Mouse (Mus musculus): ENCODE data around the gene Trim6. TPM values are rescaled to one million over a fixed set of nuclear protein-coding genes. Genes with fewer than 3 reads are reported as not detected.

The Trim6 gene
- total RNA-seq, 1 experiment: 73.9 TPM

Other genes starting within 250 kb of the Trim6 start
- not detected in 2 replicates for gene Olfr635, start 247.6 kb upstream of the Trim6 start, total RNA-seq (2012; rRNA removed)
- gene Olfr638, start 220.0 kb upstream of the Trim6 start, total RNA-seq (2012; rRNA removed): not detected in 2 replicates
- 0.42 and 0.45 TPM in 2 replicates for gene Olfr639, start 201.5 kb upstream of the Trim6 start, total RNA-seq (2012; rRNA removed)
- gene Olfr640, start 193.2 kb upstream of the Trim6 start, total RNA-seq (2012; rRNA removed): not detected in 2 replicates
- not detected in 2 replicates for gene Olfr641, start 183.3 kb upstream of the Trim6 start, total RNA-seq (2012; rRNA removed)
- not detected in 2 replicates for gene Olfr642, start 166.1 kb upstream of the Trim6 start, total RNA-seq (2012; rRNA removed)
- not detected in 2 replicates for gene 4930516K23Rik, start 157.3 kb upstream of the Trim6 start, total RNA-seq (2012; rRNA removed)
- not detected in 2 replicates for gene Olfr644, start 146.9 kb upstream of the Trim6 start, total RNA-seq (2012; rRNA removed)
- not detected in 2 replicates for gene Olfr645, start 133.3 kb upstream of the Trim6 start, total RNA-seq (2012; rRNA removed)
- gene Olfr646, start 113.9 kb upstream of the Trim6 start, total RNA-seq (2012; rRNA removed): not detected in 2 replicates
- gene Ubqln5, start 89.0 kb upstream of the Trim6 start, total RNA-seq (2012; rRNA removed): not detected in 2 replicates
- not detected in 2 replicates for gene Olfr643, start 81.4 kb upstream of the Trim6 start, total RNA-seq (2012; rRNA removed)
- gene Ubqln3, start 75.5 kb upstream of the Trim6 start, total RNA-seq (2012; rRNA removed): not detected in 2 replicates
- not detected in 2 replicates for gene Ubqlnl, start 68.2 kb upstream of the Trim6 start, total RNA-seq (2012; rRNA removed)
- not detected in 2 replicates for gene Olfm5, start 54.0 kb upstream of the Trim6 start, total RNA-seq (2012; rRNA removed)
- 0.04 and 0.05 TPM in 2 replicates for gene Olfr648, start 35.4 kb upstream of the Trim6 start, total RNA-seq (2012; rRNA removed)
- not detected in 2 replicates for gene Olfr649, start 22.8 kb upstream of the Trim6 start, total RNA-seq (2012; rRNA removed)
- gene Trim34a, start 25.7 kb downstream of the Trim6 start, total RNA-seq (2012; rRNA removed): 1.3 and 1.6 TPM in 2 replicates
- gene Trim5, start 69.3 kb downstream of the Trim6 start, total RNA-seq (2012; rRNA removed): not detected in 2 replicates
- gene Trim12a, start 96.7 kb downstream of the Trim6 start, total RNA-seq (2012; rRNA removed): not detected in 2 replicates
- 0.94 and 1.0 TPM in 2 replicates for gene Trim34b, start 110.7 kb downstream of the Trim6 start, total RNA-seq (2012; rRNA removed)
- 2.5 and 2.9 TPM in 2 replicates for gene Trim12c, start 134.6 kb downstream of the Trim6 start, total RNA-seq (2012; rRNA removed)
- gene Trim30b, start 151.1 kb downstream of the Trim6 start, total RNA-seq (2012; rRNA removed): not detected in 2 replicates
- gene Trim30c, start 182.0 kb downstream of the Trim6 start, total RNA-seq (2012; rRNA removed): not detected in 2 replicates
- gene Trim30a, start 246.4 kb downstream of the Trim6 start, total RNA-seq (2012; rRNA removed): 0.36 TPM in 1 of 2 replicates, not detected in the other

All from ES-E14 (cell line).